ENCODE assay signal across 42 mouse cellular contexts in genomic region chr3:122950129-122950528, GRCm38 (mm10). TPM values are rescaled to one million over a fixed set of nuclear protein-coding genes. Genes with fewer than 3 reads are reported as not detected.
"Had no signal": no experiment of that assay in that cellular context is flagged by ENCODE, and none has a peak within 500 bp of the region (broad histone marks: within the 10 kb centered on the region; RNA-seq: fewer than 3 reads in every experiment).

No protein-coding gene starts in this region.

- H3K4me2 ChIP-seq: heart, embryonic 12.5 days; hindbrain, embryonic 13.5 days; hindbrain, embryonic 15.5 days; kidney, embryonic 15.5 days; limb, embryonic 13.5 days; limb, embryonic 15.5 days; liver, embryonic 12.5 days had no signal

- H3K4me1 ChIP-seq: heart, embryonic 10.5 days; heart, embryonic 12.5 days; hindbrain, embryonic 13.5 days; hindbrain, embryonic 15.5 days; kidney, embryonic 15.5 days; limb, embryonic 13.5 days; limb, embryonic 15.5 days; liver, embryonic 12.5 days had no signal

- H3K27ac ChIP-seq: heart, embryonic 10.5 days; hindbrain, embryonic 13.5 days; hindbrain, embryonic 15.5 days; hindbrain, postnatal 0 days; kidney, embryonic 15.5 days; kidney, postnatal 0 days; limb, embryonic 13.5 days; limb, embryonic 15.5 days; liver, embryonic 12.5 days; liver, embryonic 14.5 days had no signal

- H3K27me3 ChIP-seq: heart, embryonic 12.5 days; hindbrain, embryonic 13.5 days; hindbrain, embryonic 15.5 days; kidney, embryonic 15.5 days; limb, embryonic 13.5 days; limb, embryonic 15.5 days; liver, embryonic 12.5 days had no signal

- H3K9ac ChIP-seq: heart, embryonic 12.5 days; hindbrain, embryonic 13.5 days; hindbrain, embryonic 15.5 days; kidney, embryonic 15.5 days; limb, embryonic 13.5 days; limb, embryonic 15.5 days; liver, embryonic 12.5 days; liver, embryonic 14.5 days had no signal

- H3K9me3 ChIP-seq: heart, embryonic 10.5 days; heart, embryonic 12.5 days; hindbrain, embryonic 13.5 days; hindbrain, embryonic 15.5 days; kidney, embryonic 15.5 days; limb, embryonic 13.5 days; limb, embryonic 15.5 days; liver, embryonic 12.5 days had no signal

- DNase-seq: gastrocnemius, postnatal 14 days; gastrocnemius, postnatal 36 days; heart, adult 18-20 months; heart, postnatal 14 days; heart, postnatal 36 days; kidney, adult 11 months; kidney, adult 2 months; kidney, postnatal 14 days; kidney, postnatal 36 days; layer of hippocampus, adult 9-11 months; layer of hippocampus, postnatal 36 days; left cerebral cortex, postnatal 4 days had no signal

- ATAC-seq: hindbrain, postnatal 0 days; liver, embryonic 12.5 days had no signal

- H3K4me3 ChIP-seq: heart, embryonic 10.5 days; heart, embryonic 12.5 days; hindbrain, embryonic 13.5 days; hindbrain, embryonic 15.5 days; kidney, embryonic 15.5 days; limb, embryonic 13.5 days; limb, embryonic 15.5 days; liver, embryonic 12.5 days had no signal

RNA-seq across cellular contexts. Expression of gene Gm10959, which starts 31.0 kb away (rescaled TPM):
- total RNA-seq: gastrocnemius, adult 18-20 months; gastrocnemius, adult 8-10 months; gastrocnemius, postnatal 14 days; gastrocnemius, postnatal 36 days; heart, adult 18-20 months; heart, adult 8-10 months; heart, postnatal 14 days; heart, postnatal 36 days; hematopoietic stem cell, adult 5-6 weeks; hindbrain, postnatal 0 days; layer of hippocampus, adult 18-20 months; layer of hippocampus, adult 8-10 months; layer of hippocampus, postnatal 14 days; layer of hippocampus, postnatal 36 days; left cerebral cortex, adult 18-20 months; left cerebral cortex, adult 8-10 months; left cerebral cortex, postnatal 10 days; left cerebral cortex, postnatal 25 days; left cerebral cortex, postnatal 4 days; liver, adult 2 months had no signal
- polyA plus RNA-seq: gonadal fat pad, adult 2 months; heart, embryonic 10.5 days; heart, embryonic 12.5 days; heart, embryonic 14.5 days; heart, embryonic 16.5 days; hindbrain, embryonic 11.5 days; hindbrain, embryonic 13.5 days; hindbrain, embryonic 15.5 days; hindbrain, postnatal 0 days; intestine, embryonic 14.5 days; kidney, adult 2 months; kidney, embryonic 15.5 days; kidney, postnatal 0 days; large intestine, adult 2 months; limb, embryonic 11.5 days; limb, embryonic 13.5 days; limb, embryonic 15.5 days; liver, adult 2 months; liver, embryonic 12.5 days; liver, embryonic 14.5 days had no signal

RNA-seq across cellular contexts. Expression of gene Fabp2, which starts 55.3 kb away (rescaled TPM):
- total RNA-seq: gastrocnemius, adult 18-20 months; gastrocnemius, adult 8-10 months; gastrocnemius, postnatal 14 days; gastrocnemius, postnatal 36 days; heart, adult 18-20 months; heart, adult 8-10 months; heart, postnatal 14 days; heart, postnatal 36 days; hematopoietic stem cell, adult 5-6 weeks; hindbrain, postnatal 0 days; layer of hippocampus, adult 18-20 months; layer of hippocampus, adult 8-10 months; layer of hippocampus, postnatal 14 days; layer of hippocampus, postnatal 36 days; left cerebral cortex, adult 18-20 months; left cerebral cortex, adult 8-10 months; left cerebral cortex, postnatal 10 days; left cerebral cortex, postnatal 25 days; left cerebral cortex, postnatal 4 days had no signal
- polyA plus RNA-seq: gonadal fat pad, adult 2 months; heart, embryonic 12.5 days; heart, embryonic 14.5 days; hindbrain, embryonic 11.5 days; hindbrain, embryonic 13.5 days; hindbrain, embryonic 15.5 days; hindbrain, postnatal 0 days; kidney, adult 2 months; limb, embryonic 11.5 days; limb, embryonic 15.5 days had no signal
